Mouse (Mus musculus) kidney, adult 2 months (tissue): ENCODE data around the gene Kcnk6.

ENCODE experiments used
- CTCF ChIP-seq: fragments of 200-500 bp; conservative IDR thresholded peaks from 2 replicates; pipeline ENCODE4 v1.5.1; 2011; ENCODE audit warnings: low read depth, mild to moderate bottlenecking, control low read depth, low read length, moderate library complexity, mixed read lengths; ENCODE audit not compliant: insufficient read depth, insufficient read length
- POLR2A ChIP-seq: fragments of 200-500 bp; IDR thresholded peaks from one replicate; pipeline ENCODE4 v1.6.1; 2011; ENCODE audit warnings: low read depth, low read length, control low read depth

- TF ChIP-seq CTCF (no peak), POLR2A (no peak)
Measured at GRCm38 (mm10) chr7:29253842-29254241, 21.5 kb upstream of the Kcnk6 start.
